Mouse (Mus musculus): ENCODE measurements around the gene Tmem39b. TPM values are rescaled to one million over a fixed set of nuclear protein-coding genes. Genes with fewer than 3 reads are reported as not detected.

The Tmem39b gene
- polyA plus RNA-seq, 1 experiment from 2014 or later, result 12.2 TPM

GRCm38 (mm10) chr4:129672083-129672877 is 24.4 kb downstream of the Tmem39b start, which contains the start of gene Kpna6:
Gene Kpna6 (minus strand): TSS chr4:129672767.
- H3K27me3 ChIP-seq (ENCODE audit: insufficient read depth, poor library complexity, severe bottlenecking), result no peaks in the 10 kb centered on the region

GRCm38 (mm10) chr4:129671491-129672082 is 25.1 kb downstream of the Tmem39b start:
- Histone ChIP-seq H3K9me3 (no peaks in the 10 kb centered on the region), H3K36me3 (peaks cover 25% of the 10 kb centered on the region), H3K4me1 (peaks cover 18% of the 10 kb centered on the region), H3K27me3 (ENCODE audit: insufficient read depth, poor library complexity, severe bottlenecking) (no peaks in the 10 kb centered on the region), H3K4me3 (peak overlapping the region; percentile 100), H3K27ac (peak overlapping the region; percentile 98)
- no peak for DNase-seq (ENCODE audit: low spot score)
- 7% methylated on average over 12 of the region's 12 CpGs for WGBS

More at GRCm38 (mm10) chr4:129672083-129672877, 24.4 kb downstream of the Tmem39b start, which contains the start of gene Kpna6:
- H3K4me3 ChIP-seq, result peak within 1 kb of the TSS; percentile 100
- peaks cover 27% of the 10 kb centered on the region for H3K36me3 ChIP-seq
- H3K9me3 ChIP-seq, result no peaks in the 10 kb centered on the region
- peak; percentile 97 for DNase-seq (ENCODE audit: low spot score)
- under 1% methylated on average over 65 of the region's 65 CpGs for WGBS
- peaks cover 18% of the 10 kb centered on the region for H3K4me1 ChIP-seq
- H3K27ac ChIP-seq, result peak within 1 kb of the TSS; percentile 98

GRCm38 (mm10) chr4:129662255-129662813 is 34.3 kb downstream of the Tmem39b start:
- Histone ChIP-seq H3K4me1 (no peaks in the 10 kb centered on the region), H3K27me3 (ENCODE audit: insufficient read depth, poor library complexity, severe bottlenecking) (no peaks in the 10 kb centered on the region), H3K36me3 (peaks cover 69% of the 10 kb centered on the region), H3K27ac (no peak overlapping the region), H3K9me3 (no peaks in the 10 kb centered on the region), H3K4me3 (no peak overlapping the region)
- no peak for DNase-seq (ENCODE audit: low spot score)
- WGBS, result 94% methylated on average over 3 of the region's 3 CpGs

GRCm38 (mm10) chr4:129661584-129661983 is 35.1 kb downstream of the Tmem39b start:
- H3K4me3 ChIP-seq, result no peak overlapping the region
- DNase-seq (ENCODE audit: low spot score), result no peak
- H3K27me3 ChIP-seq (ENCODE audit: insufficient read depth, poor library complexity, severe bottlenecking), result no peaks in the 10 kb centered on the region
- H3K4me1 ChIP-seq, result no peaks in the 10 kb centered on the region
- no peak overlapping the region for H3K27ac ChIP-seq
- H3K36me3 ChIP-seq, result peaks cover 72% of the 10 kb centered on the region
- WGBS, result 91% methylated on average over 3 of the region's 3 CpGs
- no peaks in the 10 kb centered on the region for H3K9me3 ChIP-seq

- no peak overlapping the region for H3K27ac ChIP-seq
- H3K4me1 ChIP-seq, result no peaks in the 10 kb centered on the region
- WGBS, result 92% methylated on average over 14 of the region's 14 CpGs
- no peaks in the 10 kb centered on the region for H3K9me3 ChIP-seq
- H3K4me3 ChIP-seq, result no peak overlapping the region
- H3K27me3 ChIP-seq (ENCODE audit: insufficient read depth, poor library complexity, severe bottlenecking), result no peaks in the 10 kb centered on the region
- no peak for DNase-seq (ENCODE audit: low spot score)
- H3K36me3 ChIP-seq, result peaks cover 94% of the 10 kb centered on the region
Measured at GRCm38 (mm10) chr4:129654770-129655169, 41.9 kb downstream of the Tmem39b start.

- Histone ChIP-seq H3K4me1 (no peaks in the 10 kb centered on the region), H3K27me3 (ENCODE audit: insufficient read depth, poor library complexity, severe bottlenecking) (no peaks in the 10 kb centered on the region), H3K4me3 (no peak overlapping the region), H3K9me3 (no peaks in the 10 kb centered on the region), H3K36me3 (peaks cover 97% of the 10 kb centered on the region), H3K27ac (no peak overlapping the region)
- no peak for DNase-seq (ENCODE audit: low spot score)
- 94% methylated on average over 8 of the region's 8 CpGs for WGBS
Measured at GRCm38 (mm10) chr4:129650359-129650758, 46.3 kb downstream of the Tmem39b start.

- no peak overlapping the region for H3K27ac ChIP-seq
- no peaks in the 10 kb centered on the region for H3K27me3 ChIP-seq (ENCODE audit: insufficient read depth, poor library complexity, severe bottlenecking)
- no peak for DNase-seq (ENCODE audit: low spot score)
- H3K9me3 ChIP-seq, result no peaks in the 10 kb centered on the region
- WGBS, result 72% methylated on average over 1 of the region's 1 CpGs
- peaks cover 92% of the 10 kb centered on the region for H3K36me3 ChIP-seq
- no peak overlapping the region for H3K4me3 ChIP-seq
- no peaks in the 10 kb centered on the region for H3K4me1 ChIP-seq
Measured at GRCm38 (mm10) chr4:129648656-129649055, 48.0 kb downstream of the Tmem39b start.

- no peak for DNase-seq (ENCODE audit: low spot score)
- Histone ChIP-seq H3K4me1 (no peaks in the 10 kb centered on the region), H3K27me3 (ENCODE audit: insufficient read depth, poor library complexity, severe bottlenecking) (no peaks in the 10 kb centered on the region), H3K4me3 (no peak overlapping the region), H3K9me3 (no peaks in the 10 kb centered on the region), H3K36me3 (peaks cover 60% of the 10 kb centered on the region), H3K27ac (no peak overlapping the region)
- WGBS, result 90% methylated on average over 6 of the region's 6 CpGs
Measured at GRCm38 (mm10) chr4:129645204-129645603, 51.4 kb downstream of the Tmem39b start.

DNA sequence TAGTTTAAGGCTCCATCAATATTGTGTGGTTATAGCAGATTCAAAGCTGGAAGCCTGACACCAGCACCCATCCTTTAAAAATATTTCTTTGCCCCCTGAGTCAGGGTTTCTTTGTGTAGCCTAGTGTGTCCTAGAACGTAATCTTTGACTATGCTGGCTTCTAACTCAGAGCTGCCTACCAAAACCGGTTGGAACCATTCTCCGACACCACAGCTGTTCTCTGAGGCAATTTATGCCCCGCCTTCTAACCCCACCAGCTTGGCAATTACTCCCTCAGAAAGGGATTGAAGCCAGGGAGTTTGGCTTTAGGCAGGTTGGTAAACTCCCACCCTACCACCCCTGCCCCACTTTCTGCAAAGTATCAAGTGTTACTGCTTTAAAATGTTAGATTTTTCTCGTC is 54.9 kb downstream of the Tmem39b start:
- WGBS, result 49% methylated on average over 5 of the region's 5 CpGs
- Histone ChIP-seq H3K27me3 (ENCODE audit: insufficient read depth, poor library complexity, severe bottlenecking) (no peaks in the 10 kb centered on the region), H3K27ac (no peak overlapping the region; the same call in 1 of the 2 replicates), H3K4me3 (peak overlapping the region; percentile 76), H3K9me3 (no peaks in the 10 kb centered on the region), H3K36me3 (peaks cover 54% of the 10 kb centered on the region), H3K4me1 (peaks cover 15% of the 10 kb centered on the region)
- no peak for DNase-seq (ENCODE audit: low spot score)

DNA sequence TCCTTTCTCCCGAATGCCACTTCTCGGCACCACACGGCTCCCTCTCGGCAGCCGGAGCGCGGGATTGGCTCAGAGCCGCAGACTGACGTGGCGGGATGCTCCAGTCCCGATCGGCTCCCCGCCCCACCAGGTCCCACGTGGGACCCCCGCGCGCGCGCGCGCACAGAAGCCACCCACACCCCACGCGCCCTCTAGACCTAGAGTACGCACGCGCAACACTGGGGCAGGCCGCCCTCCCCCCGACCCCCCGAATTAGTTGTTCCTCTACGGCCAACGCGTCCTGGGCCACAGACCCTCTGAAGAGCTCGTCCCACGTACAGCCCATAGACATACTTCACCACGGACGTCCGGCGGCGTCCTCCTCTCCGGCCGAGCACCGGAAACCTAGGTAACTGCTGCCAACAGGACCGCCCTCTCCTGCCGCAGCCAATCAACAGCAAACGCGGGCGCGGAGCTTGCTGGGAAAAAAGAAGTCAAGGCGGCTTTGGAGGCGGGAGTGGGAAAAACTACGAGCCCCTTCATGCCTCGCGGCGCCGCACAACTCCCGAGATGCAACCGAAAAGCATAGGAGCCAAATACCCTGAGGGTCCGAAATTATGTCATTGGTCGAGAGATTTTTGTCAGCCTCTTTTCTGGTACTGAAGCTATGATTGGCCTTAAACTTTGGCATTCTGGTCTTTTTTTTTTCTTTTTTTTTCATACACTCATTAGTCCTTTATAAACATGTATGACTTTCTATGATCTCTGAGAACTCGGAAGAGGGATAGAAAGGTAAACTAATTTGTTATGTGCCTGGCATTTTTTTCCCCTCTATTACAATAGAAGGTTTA is 55.8 kb downstream of the Tmem39b start, which contains the start of gene Txlna:
Gene Txlna (minus strand): TSS at position 428 of the 830 bp plus-strand sequence.
- peak within 1 kb of the TSS; percentile 94 for H3K27ac ChIP-seq
- H3K36me3 ChIP-seq, result peaks cover 54% of the 10 kb centered on the region
- H3K9me3 ChIP-seq, result no peaks in the 10 kb centered on the region
- no peaks in the 10 kb centered on the region for H3K27me3 ChIP-seq (ENCODE audit: insufficient read depth, poor library complexity, severe bottlenecking)
- H3K4me1 ChIP-seq, result peaks cover 15% of the 10 kb centered on the region
- peak; percentile 99 for DNase-seq (ENCODE audit: low spot score)
- under 1% methylated on average over 60 of the region's 60 CpGs for WGBS
- H3K4me3 ChIP-seq, result peak within 1 kb of the TSS; percentile 76

- H3K9me3 ChIP-seq, result no peaks in the 10 kb centered on the region
- H3K27ac ChIP-seq, result peak overlapping the region; percentile 94
- H3K4me1 ChIP-seq, result peaks cover 15% of the 10 kb centered on the region
- H3K4me3 ChIP-seq, result peak overlapping the region; percentile 76
- H3K27me3 ChIP-seq (ENCODE audit: insufficient read depth, poor library complexity, severe bottlenecking), result no peaks in the 10 kb centered on the region
- H3K36me3 ChIP-seq, result peaks cover 52% of the 10 kb centered on the region
- DNase-seq (ENCODE audit: low spot score), result no peak
- 11% methylated on average over 17 of the region's 17 CpGs for WGBS
Measured at GRCm38 (mm10) chr4:129640101-129640637, 56.5 kb downstream of the Tmem39b start.

- Histone ChIP-seq H3K9me3 (no peaks in the 10 kb centered on the region), H3K27me3 (ENCODE audit: insufficient read depth, poor library complexity, severe bottlenecking) (no peaks in the 10 kb centered on the region), H3K27ac (no peak overlapping the region), H3K36me3 (peaks cover 54% of the 10 kb centered on the region), H3K4me1 (peaks cover 15% of the 10 kb centered on the region), H3K4me3 (peak overlapping the region; percentile 76)
- no peak for DNase-seq (ENCODE audit: low spot score)
- 86% methylated on average over 15 of the region's 15 CpGs for WGBS
Measured at GRCm38 (mm10) chr4:129639221-129639620, 57.4 kb downstream of the Tmem39b start.
